Mouse (Mus musculus) limb, embryonic 15.5 days (tissue): ENCODE measurements around the gene Stag1. TPM values are rescaled to one million over a fixed set of nuclear protein-coding genes. Genes with fewer than 3 reads are reported as not detected.

Source experiments
- ATAC-seq: fragments of 200-750 bp; cut with Nextera tagmentation; 2 replicates; pipeline ENCODE4 v1.8.0; 2017; ENCODE audit warnings: low read depth, moderate TSS enrichment; ENCODE audit not compliant: insufficient number of reproducible peaks, low FRiP score, low TSS enrichment
- H3K27ac ChIP-seq: fragments of 300-500 bp; sonication (generic); 2 replicates; pipeline ENCODE4 v1.5.1; 2015; ENCODE audit warnings: moderate library complexity, mild to moderate bottlenecking, inconsistent platforms
- H3K27me3 ChIP-seq: fragments of 300-500 bp; sonication (generic); 2 replicates; pipeline ENCODE4 v1.6.1; 2015; ENCODE audit warnings: inconsistent platforms
- H3K36me3 ChIP-seq: fragments of 300-500 bp; sonication (generic); 2 replicates; pipeline ENCODE4 v1.6.1; 2015; ENCODE audit warnings: inconsistent platforms
- H3K4me1 ChIP-seq: fragments of 300-500 bp; sonication (generic); 2 replicates; pipeline ENCODE4 v1.6.1; 2015; ENCODE audit warnings: inconsistent platforms
- H3K4me2 ChIP-seq: fragments of 300-500 bp; sonication (generic); 2 replicates; pipeline ENCODE4 v1.6.1; 2015; ENCODE audit warnings: mild to moderate bottlenecking, inconsistent platforms
- H3K4me3 ChIP-seq: fragments of 300-500 bp; sonication (generic); 2 replicates; pipeline ENCODE4 v1.5.1; 2015; ENCODE audit warnings: mild to moderate bottlenecking, inconsistent platforms
- H3K9ac ChIP-seq: fragments of 300-500 bp; sonication (generic); 2 replicates; pipeline ENCODE4 v1.6.1; 2015; ENCODE audit warnings: inconsistent platforms
- H3K9me3 ChIP-seq: fragments of 300-500 bp; sonication (generic); 2 replicates; pipeline ENCODE4 v1.6.1; 2016; ENCODE audit warnings: inconsistent platforms
- WGBS: fragments of 180-500 bp; shearing (Covaris S2); methylation state at CpG from one replicate; pipeline ENCODE4 v1.1.7; 2015; 5-methylcytosine and 5-hydroxymethylcytosine counted together
- polyA plus RNA-seq: library from polyadenylated mRNA; unstranded; fragments of >200 nt; fragmentation: Nextera tagmentation; extraction: Ambion mirVana; gene quantifications from 2 replicates; pipeline ENCODE4 v1.2.1, GENCODE M21; 2015

The Stag1 gene
- polyA plus RNA-seq, 1 experiment from 2014 or later, result 46.2 TPM

GRCm38 (mm10) chr9:100984381-100985310 is 387.0 kb downstream of the Stag1 start:
- no peak for ATAC-seq
- 95% methylated on average over 25 of the region's 25 CpGs for WGBS

GRCm38 (mm10) chr9:100987006-100987405 is 389.4 kb downstream of the Stag1 start:
- no peak overlapping the region for H3K4me3 ChIP-seq
- no peak overlapping the region for H3K27ac ChIP-seq
- no peaks in the 10 kb centered on the region; the same call in 1 of the 2 replicates for H3K9me3 ChIP-seq
- H3K36me3 ChIP-seq, result peaks cover 62% of the 10 kb centered on the region
- H3K4me1 ChIP-seq, result no peaks in the 10 kb centered on the region
- no peaks in the 10 kb centered on the region for H3K27me3 ChIP-seq
- ATAC-seq, result no peak
- no peak overlapping the region for H3K4me2 ChIP-seq
- 96% methylated on average over 5 of the region's 5 CpGs for WGBS
- H3K9ac ChIP-seq, result no peak overlapping the region

More at GRCm38 (mm10) chr9:100984381-100985310, 387.0 kb downstream of the Stag1 start:
- no peaks in the 10 kb centered on the region; the same call in 1 of the 2 replicates for H3K9me3 ChIP-seq
- peaks cover 2% of the 10 kb centered on the region; the same call in 1 of the 2 replicates for H3K4me1 ChIP-seq
- H3K4me2 ChIP-seq, result no peak overlapping the region
- no peak overlapping the region for H3K9ac ChIP-seq
- H3K4me3 ChIP-seq, result no peak overlapping the region
- peaks cover 59% of the 10 kb centered on the region for H3K36me3 ChIP-seq
- H3K27me3 ChIP-seq, result no peaks in the 10 kb centered on the region
- no peak overlapping the region for H3K27ac ChIP-seq

GRCm38 (mm10) chr9:100987850-100988249 is 390.3 kb downstream of the Stag1 start:
- Histone ChIP-seq H3K27me3 (no peaks in the 10 kb centered on the region), H3K4me3 (no peak overlapping the region), H3K36me3 (peaks cover 62% of the 10 kb centered on the region), H3K4me1 (no peaks in the 10 kb centered on the region), H3K9me3 (no peaks in the 10 kb centered on the region; the same call in 1 of the 2 replicates), H3K4me2 (no peak overlapping the region), H3K27ac (no peak overlapping the region), H3K9ac (no peak overlapping the region)
- ATAC-seq, result no peak
- 90% methylated on average over 3 of the region's 3 CpGs for WGBS

GRCm38 (mm10) chr9:100990609-100991008 is 393.0 kb downstream of the Stag1 start:
- Histone ChIP-seq H3K9ac (no peak overlapping the region), H3K4me2 (no peak overlapping the region), H3K9me3 (no peaks in the 10 kb centered on the region; the same call in 1 of the 2 replicates), H3K27me3 (no peaks in the 10 kb centered on the region), H3K4me1 (no peaks in the 10 kb centered on the region), H3K4me3 (no peak overlapping the region), H3K36me3 (peaks cover 61% of the 10 kb centered on the region), H3K27ac (no peak overlapping the region)
- 96% methylated on average over 5 of the region's 5 CpGs for WGBS
- no peak for ATAC-seq

GRCm38 (mm10) chr9:100991321-100991720 is 393.7 kb downstream of the Stag1 start:
- Histone ChIP-seq H3K27me3 (no peaks in the 10 kb centered on the region), H3K27ac (no peak overlapping the region), H3K4me1 (no peaks in the 10 kb centered on the region), H3K9ac (no peak overlapping the region), H3K36me3 (peaks cover 61% of the 10 kb centered on the region), H3K4me2 (no peak overlapping the region), H3K9me3 (no peaks in the 10 kb centered on the region; the same call in 1 of the 2 replicates), H3K4me3 (no peak overlapping the region)
- 99% methylated on average over 2 of the region's 2 CpGs for WGBS
- no peak for ATAC-seq

GRCm38 (mm10) chr9:100992191-100992590 is 394.6 kb downstream of the Stag1 start:
- H3K4me1 ChIP-seq, result no peaks in the 10 kb centered on the region
- H3K9me3 ChIP-seq, result no peaks in the 10 kb centered on the region; the same call in 1 of the 2 replicates
- 82% methylated on average over 2 of the region's 2 CpGs for WGBS
- no peak overlapping the region for H3K9ac ChIP-seq
- H3K27ac ChIP-seq, result no peak overlapping the region
- H3K4me2 ChIP-seq, result no peak overlapping the region
- peaks cover 55% of the 10 kb centered on the region for H3K36me3 ChIP-seq
- ATAC-seq, result no peak
- H3K27me3 ChIP-seq, result no peaks in the 10 kb centered on the region
- no peak overlapping the region for H3K4me3 ChIP-seq

- no peak for ATAC-seq
- Histone ChIP-seq H3K9ac (no peak overlapping the region), H3K27me3 (no peaks in the 10 kb centered on the region), H3K4me1 (no peaks in the 10 kb centered on the region), H3K4me2 (no peak overlapping the region), H3K27ac (no peak overlapping the region), H3K4me3 (no peak overlapping the region), H3K9me3 (no peaks in the 10 kb centered on the region; the same call in 1 of the 2 replicates), H3K36me3 (peaks cover 54% of the 10 kb centered on the region)
- WGBS, result 85% methylated on average over 4 of the region's 4 CpGs
Observed at GRCm38 (mm10) chr9:100993937-100994336, 396.3 kb downstream of the Stag1 start.

GRCm38 (mm10) chr9:100997138-100997537 is 399.5 kb downstream of the Stag1 start:
- Histone ChIP-seq H3K4me1 (no peaks in the 10 kb centered on the region), H3K4me3 (no peak overlapping the region), H3K4me2 (no peak overlapping the region), H3K27ac (no peak overlapping the region), H3K9me3 (no peaks in the 10 kb centered on the region), H3K36me3 (peaks cover 51% of the 10 kb centered on the region), H3K9ac (no peak overlapping the region), H3K27me3 (no peaks in the 10 kb centered on the region)
- no peak for ATAC-seq
- 99% methylated on average over 2 of the region's 2 CpGs for WGBS

- H3K9me3 ChIP-seq, result peaks cover 5% of the 10 kb centered on the region; the same call in 1 of the 2 replicates
- no peak overlapping the region for H3K9ac ChIP-seq
- no peak overlapping the region for H3K4me2 ChIP-seq
- no peak overlapping the region for H3K27ac ChIP-seq
- no peak for ATAC-seq
- peaks cover 28% of the 10 kb centered on the region for H3K36me3 ChIP-seq
- no peaks in the 10 kb centered on the region for H3K27me3 ChIP-seq
- peaks cover 15% of the 10 kb centered on the region; the same call in 1 of the 2 replicates for H3K4me1 ChIP-seq
- H3K4me3 ChIP-seq, result no peak overlapping the region
- 95% methylated on average over 4 of the region's 4 CpGs for WGBS
Observed at GRCm38 (mm10) chr9:101002053-101002452, 404.5 kb downstream of the Stag1 start.

GRCm38 (mm10) chr9:101002841-101003240 is 405.2 kb downstream of the Stag1 start:
- Histone ChIP-seq H3K4me1 (peaks cover 19% of the 10 kb centered on the region; the same call in 1 of the 2 replicates), H3K4me3 (no peak overlapping the region), H3K36me3 (peaks cover 28% of the 10 kb centered on the region), H3K27ac (no peak overlapping the region), H3K27me3 (no peaks in the 10 kb centered on the region), H3K4me2 (no peak overlapping the region), H3K9ac (no peak overlapping the region), H3K9me3 (peaks cover 5% of the 10 kb centered on the region; the same call in 1 of the 2 replicates)
- no peak for ATAC-seq
- 93% methylated on average over 8 of the region's 8 CpGs for WGBS

GRCm38 (mm10) chr9:101003302-101003701 is 405.7 kb downstream of the Stag1 start:
- 92% methylated on average over 5 of the region's 5 CpGs for WGBS
- no peak for ATAC-seq
- Histone ChIP-seq H3K36me3 (peaks cover 28% of the 10 kb centered on the region), H3K27me3 (no peaks in the 10 kb centered on the region), H3K9ac (no peak overlapping the region), H3K27ac (no peak overlapping the region), H3K4me2 (no peak overlapping the region), H3K9me3 (peaks cover 5% of the 10 kb centered on the region; the same call in 1 of the 2 replicates), H3K4me1 (peaks cover 19% of the 10 kb centered on the region; the same call in 1 of the 2 replicates), H3K4me3 (no peak overlapping the region)

GRCm38 (mm10) chr9:101005866-101006265 is 408.3 kb downstream of the Stag1 start:
- H3K27me3 ChIP-seq, result no peaks in the 10 kb centered on the region
- no peak for ATAC-seq
- H3K4me3 ChIP-seq, result no peak overlapping the region
- no peak overlapping the region for H3K9ac ChIP-seq
- peaks cover 29% of the 10 kb centered on the region for H3K36me3 ChIP-seq
- no peak overlapping the region for H3K4me2 ChIP-seq
- 48% methylated on average over 4 of the region's 4 CpGs for WGBS
- peaks cover 19% of the 10 kb centered on the region; the same call in 1 of the 2 replicates for H3K4me1 ChIP-seq
- no peak overlapping the region for H3K27ac ChIP-seq
- H3K9me3 ChIP-seq, result peaks cover 5% of the 10 kb centered on the region; the same call in 1 of the 2 replicates
